Mouse (Mus musculus) thymus, adult 2 months (tissue): ENCODE measurements around the gene Trim61.

Source experiments
- CTCF ChIP-seq: fragments of 200-500 bp; IDR thresholded peaks from 2 replicates; pipeline ENCODE4 v1.5.1; 2012; ENCODE audit warnings: mild to moderate bottlenecking, control low read depth, low read length, moderate library complexity, borderline replicate concordance; ENCODE audit not compliant: control insufficient read depth, poor library complexity, insufficient read depth; ENCODE audit errors: extremely low read depth
- POLR2A ChIP-seq: fragments of 200-500 bp; IDR thresholded peaks from 2 replicates; pipeline ENCODE4 v1.6.1; 2012; ENCODE audit warnings: mild to moderate bottlenecking, low read length, control low read depth, moderate library complexity; ENCODE audit not compliant: control insufficient read depth, poor library complexity, insufficient read depth; ENCODE audit errors: extremely low read depth

DNA sequence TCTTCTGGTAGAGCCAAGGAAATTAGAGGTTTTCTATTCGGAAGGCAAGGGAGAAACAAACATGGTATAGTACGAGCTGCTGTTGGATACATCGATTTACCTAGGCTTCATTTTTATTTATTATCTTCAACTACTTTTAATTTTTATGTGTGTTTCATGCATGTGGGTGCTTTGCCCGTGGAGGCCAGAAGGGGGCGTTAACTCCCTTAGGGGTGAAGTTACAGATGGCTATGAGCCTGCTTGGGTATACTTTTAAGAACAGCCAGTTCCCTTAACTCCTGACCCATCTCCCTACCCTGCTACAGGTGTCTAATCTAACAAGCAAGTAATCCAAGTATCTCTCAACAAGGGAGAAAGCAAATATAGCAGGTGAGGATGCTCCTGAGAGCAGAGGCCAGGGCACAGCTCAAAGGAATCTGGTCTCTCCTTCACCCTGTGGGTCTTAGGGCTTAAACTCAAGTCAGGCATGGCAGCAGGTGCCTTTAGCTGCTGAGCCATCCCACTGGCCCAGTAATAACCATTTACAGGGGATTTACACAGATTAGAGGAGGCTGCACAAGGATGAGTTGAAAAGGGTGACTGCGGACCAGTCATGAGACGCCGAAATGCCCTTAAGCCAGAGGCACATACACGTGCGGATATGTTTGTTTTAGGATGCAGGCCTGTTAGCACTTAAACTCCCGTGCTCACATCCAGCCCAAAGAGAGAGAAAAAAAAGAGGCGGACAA, 10.8 kb upstream of the Trim61 start:
- TF ChIP-seq CTCF: no peak
- TF ChIP-seq POLR2A: no peak
